In the genomic region with DNA sequence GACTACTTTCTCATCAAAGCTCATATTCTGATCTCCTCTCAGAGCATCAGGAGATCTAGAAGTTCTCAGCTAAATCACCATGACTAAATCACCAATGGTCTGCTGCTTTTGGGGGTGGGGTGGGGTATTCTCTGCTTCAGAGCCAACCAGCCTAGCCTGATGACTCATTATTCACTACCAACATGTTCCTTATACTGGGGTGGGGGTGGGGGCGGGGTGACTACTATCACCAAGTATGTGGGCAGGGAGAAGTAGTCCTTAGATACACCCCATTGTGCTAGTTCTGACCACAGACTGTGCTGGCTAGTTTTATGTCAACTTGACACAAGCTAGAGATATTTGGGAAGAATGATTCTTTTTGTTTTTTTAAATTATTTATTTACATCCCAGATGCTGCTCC, we compare ENCODE assay signal across 35 mouse cellular contexts.
"Had no signal": no experiment of that assay in that cellular context is flagged by ENCODE, and none has a peak within 500 bp of the region (broad histone marks: within the 10 kb centered on the region; RNA-seq: fewer than 3 reads in every experiment).

No protein-coding gene starts in this region.

- H3K36me3 ChIP-seq: heart, embryonic 10.5 days; heart, embryonic 12.5 days; heart, embryonic 13.5 days; heart, embryonic 15.5 days; hindbrain, embryonic 10.5 days; hindbrain, embryonic 12.5 days; hindbrain, embryonic 13.5 days; hindbrain, embryonic 15.5 days; intestine, embryonic 15.5 days; kidney, embryonic 15.5 days had no signal

- H3K4me1 ChIP-seq: heart, embryonic 10.5 days; heart, embryonic 12.5 days; heart, embryonic 13.5 days; heart, embryonic 15.5 days; hindbrain, embryonic 12.5 days; hindbrain, embryonic 13.5 days; hindbrain, embryonic 15.5 days; intestine, embryonic 15.5 days; kidney, embryonic 15.5 days had no signal

- H3K4me2 ChIP-seq: heart, embryonic 11.5 days; heart, embryonic 12.5 days; heart, embryonic 13.5 days; heart, embryonic 15.5 days; hindbrain, embryonic 12.5 days; hindbrain, embryonic 13.5 days; hindbrain, embryonic 14.5 days; hindbrain, embryonic 15.5 days; intestine, embryonic 15.5 days; kidney, embryonic 15.5 days had no signal

- H3K9ac ChIP-seq: heart, embryonic 12.5 days; heart, embryonic 13.5 days; heart, embryonic 15.5 days; hindbrain, embryonic 12.5 days; hindbrain, embryonic 13.5 days; hindbrain, embryonic 14.5 days; hindbrain, embryonic 15.5 days; intestine, embryonic 15.5 days; kidney, embryonic 15.5 days had no signal

- H3K4me3 ChIP-seq: heart, embryonic 10.5 days; heart, embryonic 12.5 days; heart, embryonic 13.5 days; heart, embryonic 15.5 days; hindbrain, embryonic 10.5 days; hindbrain, embryonic 12.5 days; hindbrain, embryonic 13.5 days; hindbrain, embryonic 15.5 days; intestine, embryonic 15.5 days; kidney, embryonic 15.5 days; layer of hippocampus, adult 2 months had no signal

- H3K9me3 ChIP-seq: heart, embryonic 10.5 days; heart, embryonic 15.5 days; hindbrain, embryonic 12.5 days; hindbrain, embryonic 13.5 days; hindbrain, embryonic 15.5 days; intestine, embryonic 15.5 days; kidney, embryonic 15.5 days had no signal

- H3K27ac ChIP-seq: heart, embryonic 10.5 days; heart, embryonic 13.5 days; heart, embryonic 15.5 days; hindbrain, embryonic 10.5 days; hindbrain, embryonic 12.5 days; hindbrain, embryonic 13.5 days; hindbrain, embryonic 14.5 days; hindbrain, embryonic 15.5 days; hindbrain, postnatal 0 days; intestine, embryonic 15.5 days; kidney, embryonic 15.5 days; kidney, postnatal 0 days; layer of hippocampus, adult 2 months had no signal

- ATAC-seq: hindbrain, embryonic 16.5 days; hindbrain, postnatal 0 days; inflammation-experienced regulatory T-cells, adult 6 months; intestine, embryonic 15.5 days; intestine, embryonic 16.5 days; intestine, postnatal 0 days had no signal

- H3K27me3 ChIP-seq: heart, embryonic 12.5 days; heart, embryonic 13.5 days; heart, embryonic 15.5 days; hindbrain, embryonic 12.5 days; hindbrain, embryonic 13.5 days; hindbrain, embryonic 15.5 days; intestine, embryonic 15.5 days; kidney, embryonic 15.5 days had no signal

- DNase-seq: heart, postnatal 10 days; heart, postnatal 14 days; heart, postnatal 36 days; heart, postnatal 4 days; kidney, adult 11 months; kidney, adult 18-20 months; kidney, adult 2 months; kidney, adult 8-10 months; kidney, adult 9 months; kidney, postnatal 10 days; kidney, postnatal 14 days; kidney, postnatal 25 days; kidney, postnatal 36 days; kidney, postnatal 4 days; layer of hippocampus, adult 9-11 months; layer of hippocampus, postnatal 36 days had no signal
